Mouse (Mus musculus) adipocyte (in vitro differentiated cells): ENCODE measurements around the gene A3galt2.

Experiments
- DNase-seq: peaks from one replicate; pipeline ENCODE4 v3.0.0-alpha.2; 2016; ENCODE audit warnings: low spot score

A3galt2 gene

GRCm38 (mm10) chr4:128728431-128728851, 26.7 kb upstream of the A3galt2 start:
- DNase-seq, result peak; percentile 56

- no peak for DNase-seq
These were observed 26.0 kb upstream of the A3galt2 start for GRCm38 (mm10) chr4:128729033-128729708.

GRCm38 (mm10) chr4:128729709-128730037, 25.5 kb upstream of the A3galt2 start:
- no peak for DNase-seq

- peak; percentile 25 for DNase-seq
These were observed 24.9 kb upstream of the A3galt2 start for GRCm38 (mm10) chr4:128730271-128730670.

GRCm38 (mm10) chr4:128732794-128733193, 22.4 kb upstream of the A3galt2 start:
- DNase-seq, result no peak

GRCm38 (mm10) chr4:128733496-128733895, 21.7 kb upstream of the A3galt2 start:
- peak; percentile 42 for DNase-seq

- peak; percentile 95 for DNase-seq
These were observed 20.9 kb upstream of the A3galt2 start for GRCm38 (mm10) chr4:128734217-128734616.

GRCm38 (mm10) chr4:128734721-128735671, 20.2 kb upstream of the A3galt2 start:
- DNase-seq, result no peak

GRCm38 (mm10) chr4:128737137-128737589, 18.0 kb upstream of the A3galt2 start:
- no peak for DNase-seq

GRCm38 (mm10) chr4:128737825-128738610, 17.1 kb upstream of the A3galt2 start:
- DNase-seq, result no peak

GRCm38 (mm10) chr4:128740878-128741277, 14.3 kb upstream of the A3galt2 start:
- DNase-seq, result no peak

- no peak for DNase-seq
These were observed 13.3 kb upstream of the A3galt2 start for GRCm38 (mm10) chr4:128741906-128742305.

- DNase-seq, result peak; percentile 37
These were observed 12.7 kb upstream of the A3galt2 start for GRCm38 (mm10) chr4:128742379-128742970.

- no peak for DNase-seq
These were observed 12.0 kb upstream of the A3galt2 start for GRCm38 (mm10) chr4:128743031-128743626.

- DNase-seq, result no peak
These were observed 10.0 kb upstream of the A3galt2 start for GRCm38 (mm10) chr4:128745160-128745559.

- DNase-seq, result no peak
These were observed 7.4 kb upstream of the A3galt2 start for GRCm38 (mm10) chr4:128747614-128748270.

- no peak for DNase-seq
These were observed 6.9 kb upstream of the A3galt2 start for GRCm38 (mm10) chr4:128748309-128748708.

GRCm38 (mm10) chr4:128751006-128751405, 4.2 kb upstream of the A3galt2 start:
- DNase-seq, result no peak

- DNase-seq, result no peak
These were observed 3.0 kb upstream of the A3galt2 start for GRCm38 (mm10) chr4:128752031-128752757.

GRCm38 (mm10) chr4:128753571-128753970, 1.6 kb upstream of the A3galt2 start:
- DNase-seq, result no peak
